8 mouse cellular contexts compared by ENCODE assay signal in the genomic region with DNA sequence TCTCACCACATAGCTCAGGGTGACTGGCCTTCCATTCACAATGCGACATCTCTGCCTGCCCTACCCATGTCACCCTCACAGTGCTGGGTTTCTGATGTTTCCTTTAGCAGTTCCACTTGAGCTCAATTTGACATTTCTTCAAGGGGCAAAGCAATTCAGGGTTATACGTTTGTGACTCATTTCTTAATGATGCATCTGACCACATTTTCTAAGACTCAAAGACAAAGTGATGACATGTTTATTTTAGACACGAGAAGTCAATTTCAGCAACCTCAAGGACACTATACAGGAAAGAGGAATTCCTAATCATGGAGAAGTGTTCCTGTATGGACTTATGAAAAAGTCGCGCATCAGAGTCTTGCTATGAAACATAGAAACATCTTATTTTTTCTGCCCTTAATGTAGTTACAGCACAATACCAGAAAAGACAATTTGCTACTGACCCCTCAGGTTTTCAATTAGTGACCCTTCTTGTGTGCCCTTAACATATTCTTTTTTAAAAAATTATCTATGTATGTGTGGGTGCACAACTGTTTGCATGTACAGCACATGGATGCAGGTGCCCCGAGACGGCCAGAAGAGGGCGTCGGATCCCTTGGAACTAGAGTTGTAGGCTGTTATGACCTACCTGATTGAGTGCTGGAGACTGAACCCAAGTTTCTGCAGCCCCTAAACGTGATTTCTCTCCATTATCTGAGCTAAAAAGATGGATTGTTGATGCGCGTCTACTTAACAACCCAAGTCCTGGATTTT. TPM values are rescaled to one million over a fixed set of nuclear protein-coding genes. Genes with fewer than 3 reads are reported as not detected.
DNase-seq lines count a peak whose midpoint lies in the region; ATAC-seq and TF ChIP-seq lines count a peak whose summit lies in the region.

No protein-coding gene starts in this region.

- H3K36me3 ChIP-seq in embryonic facial prominence, embryonic 12.5 days = no peaks in the 10 kb centered on the region
- H3K36me3 ChIP-seq in lung, embryonic 14.5 days (ENCODE audit: insufficient read depth) = no peaks in the 10 kb centered on the region
- no peaks in the 10 kb centered on the region for H3K36me3 ChIP-seq in stomach, embryonic 15.5 days

- DNase-seq in layer of hippocampus, adult 9-11 months = peak; percentile 41
- no peak for DNase-seq in layer of hippocampus, adult 9-10 months (ENCODE audit: low spot score)
- peak; percentile 78 for DNase-seq in MEL-GATA-1-ER (ENCODE audit: extremely low read depth, low read depth)
- DNase-seq in induced T-regulatory cell, adult 2 months (ENCODE audit: low read depth) = peak; percentile 51
- DNase-seq in lung, embryonic 14.5 days = no peak

- TF ChIP-seq CTCF in lung, embryonic 14.5 days (IDR thresholded peaks at IDR 0.05; ENCODE audit: low read depth) = 0 out of 2 replicates have a peak, but pooled peaks have one; percentile 39

- peak overlapping the region; percentile 69 for H3K4me3 ChIP-seq in embryonic facial prominence, embryonic 12.5 days
- peak overlapping the region; percentile 68 for H3K4me3 ChIP-seq in lung, embryonic 14.5 days (ENCODE audit: low read depth, low read length)
- H3K4me3 ChIP-seq in stomach, embryonic 15.5 days (replicated peaks) = peak overlapping the region; percentile 70

- H3K9me3 ChIP-seq in embryonic facial prominence, embryonic 12.5 days = no peaks in the 10 kb centered on the region
- H3K9me3 ChIP-seq in lung, embryonic 14.5 days (ENCODE audit: low read depth, low read length) = no peaks in the 10 kb centered on the region
- no peaks in the 10 kb centered on the region for H3K9me3 ChIP-seq in stomach, embryonic 15.5 days

- H3K9ac ChIP-seq in embryonic facial prominence, embryonic 12.5 days = peak overlapping the region; percentile 62; the same call in 1 of the 2 replicates
- H3K9ac ChIP-seq in lung, embryonic 14.5 days = no peak overlapping the region
- no peak overlapping the region for H3K9ac ChIP-seq in stomach, embryonic 15.5 days

- no peak overlapping the region for H3K27ac ChIP-seq in embryonic facial prominence, embryonic 12.5 days
- no peak overlapping the region for H3K27ac ChIP-seq in lung, embryonic 14.5 days (ENCODE audit: low read depth)
- no peak overlapping the region for H3K27ac ChIP-seq in stomach, embryonic 15.5 days

- no peaks in the 10 kb centered on the region for H3K27me3 ChIP-seq in embryonic facial prominence, embryonic 12.5 days
- no peaks in the 10 kb centered on the region for H3K27me3 ChIP-seq in lung, embryonic 14.5 days (ENCODE audit: insufficient read depth, low read length)
- no peaks in the 10 kb centered on the region for H3K27me3 ChIP-seq in stomach, embryonic 15.5 days (replicated peaks)

- ATAC-seq in embryonic facial prominence, embryonic 12.5 days (ENCODE audit: insufficient number of reproducible peaks, insufficient read depth, low FRiP score, low TSS enrichment) = peak; percentile 23
- ATAC-seq in lung, embryonic 14.5 days (ENCODE audit: insufficient read depth) = peak; percentile 29; the same call in 1 of the 2 replicates
- no peak for ATAC-seq in stomach, embryonic 15.5 days (ENCODE audit: insufficient read depth, low FRiP score, low read depth)
- ATAC-seq in erythroid progenitor cell, adult 5-6 weeks (replicated peaks; ENCODE audit: low FRiP score, poor library complexity, severe bottlenecking) = no peak

- WGBS in embryonic facial prominence, embryonic 12.5 days = 42% methylated on average over 12 of the region's 12 CpGs
- 31% methylated on average over 12 of the region's 12 CpGs for WGBS in lung, embryonic 14.5 days
- 37% methylated on average over 12 of the region's 12 CpGs for WGBS in stomach, embryonic 15.5 days

- H3K4me1 ChIP-seq in embryonic facial prominence, embryonic 12.5 days = peaks cover 8% of the 10 kb centered on the region
- H3K4me1 ChIP-seq in lung, embryonic 14.5 days (ENCODE audit: insufficient read depth) = peaks cover 9% of the 10 kb centered on the region
- peaks cover 10% of the 10 kb centered on the region; the same call in 1 of the 2 replicates for H3K4me1 ChIP-seq in stomach, embryonic 15.5 days

- H3K4me2 ChIP-seq in embryonic facial prominence, embryonic 12.5 days (replicated peaks) = peak overlapping the region; percentile 74
- H3K4me2 ChIP-seq in lung, embryonic 14.5 days = peak overlapping the region; percentile 75
- peak overlapping the region; percentile 72 for H3K4me2 ChIP-seq in stomach, embryonic 15.5 days

RNA-seq across cellular contexts. Expression of a gene that starts 0.5 kb away (rescaled TPM):
- polyA plus RNA-seq in embryonic facial prominence, embryonic 12.5 days (2016; fragmentation: Nextera tagmentation; extraction: Ambion mirVana) = 15.1 and 15.6 TPM in 2 replicates
- 15.1 and 15.7 TPM in 2 replicates for polyA plus RNA-seq in lung, embryonic 14.5 days (2014; fragmentation: Nextera tagmentation; extraction: Ambion mirVana)
- polyA plus RNA-seq in stomach, embryonic 15.5 days (2015; fragmentation: Nextera tagmentation; extraction: Ambion mirVana) = 22.2 and 27.9 TPM in 2 replicates
- 0.72 and 1.7 TPM in 2 replicates for total RNA-seq in erythroid progenitor cell, adult 5-6 weeks (2015; ENCODE audit: low replicate concordance)
- 0.53 and 3.0 TPM in 2 replicates for total RNA-seq in erythroid progenitor cell, adult 5-6 weeks (2017; ENCODE audit: low replicate concordance)

RNA-seq across cellular contexts. Expression of a gene that starts 4.3 kb away (rescaled TPM):
- polyA plus RNA-seq in embryonic facial prominence, embryonic 12.5 days (2016; fragmentation: Nextera tagmentation; extraction: Ambion mirVana) = 91.1 and 91.8 TPM in 2 replicates
- polyA plus RNA-seq in lung, embryonic 14.5 days (2014; fragmentation: Nextera tagmentation; extraction: Ambion mirVana) = 70.6 and 80.6 TPM in 2 replicates
- polyA plus RNA-seq in stomach, embryonic 15.5 days (2015; fragmentation: Nextera tagmentation; extraction: Ambion mirVana) = 60.1 and 66.8 TPM in 2 replicates
- total RNA-seq in erythroid progenitor cell, adult 5-6 weeks (2015; ENCODE audit: low replicate concordance) = 16.8 and 19.1 TPM in 2 replicates
- 9.0 and 10.9 TPM in 2 replicates for total RNA-seq in erythroid progenitor cell, adult 5-6 weeks (2017; ENCODE audit: low replicate concordance)

RNA-seq across cellular contexts. Expression of a gene that starts 50.4 kb away (rescaled TPM):
- polyA plus RNA-seq in embryonic facial prominence, embryonic 12.5 days (2016; fragmentation: Nextera tagmentation; extraction: Ambion mirVana) = 0.69 and 0.74 TPM in 2 replicates
- 0.22 and 0.96 TPM in 2 replicates for polyA plus RNA-seq in lung, embryonic 14.5 days (2014; fragmentation: Nextera tagmentation; extraction: Ambion mirVana)
- 1.5 and 2.2 TPM in 2 replicates for polyA plus RNA-seq in stomach, embryonic 15.5 days (2015; fragmentation: Nextera tagmentation; extraction: Ambion mirVana)
- total RNA-seq in erythroid progenitor cell, adult 5-6 weeks (2015; ENCODE audit: low replicate concordance) = 19.5 and 37.7 TPM in 2 replicates
- total RNA-seq in erythroid progenitor cell, adult 5-6 weeks (2017; ENCODE audit: low replicate concordance) = 18.2 and 21.9 TPM in 2 replicates

Comparison
In these comparisons a context has a peak if more than half of its experiments do, and no peak if none do; other contexts are left out.
1. DNase-seq: peak in layer of hippocampus, adult 9-11 months (single experiment), MEL-GATA-1-ER (single experiment) and induced T-regulatory cell, adult 2 months (single experiment); none in layer of hippocampus, adult 9-10 months (single experiment) and lung, embryonic 14.5 days (single experiment).
2. ATAC-seq: peak in embryonic facial prominence, embryonic 12.5 days (single experiment) and lung, embryonic 14.5 days (single experiment); none in stomach, embryonic 15.5 days (single experiment) and erythroid progenitor cell, adult 5-6 weeks (single experiment).
3. Peak in every context shown above with its lines, with median percentiles within 50 percentile points of each other: H3K4me2 ChIP-seq and H3K4me3 ChIP-seq.